Mouse (Mus musculus): ENCODE data around the gene Serpinb6b. TPM values are rescaled to one million over a fixed set of nuclear protein-coding genes. Genes with fewer than 3 reads are reported as not detected.

Gene Serpinb6b
- 2.9 TPM in 2 replicates for polyA plus RNA-seq (2015; fragmentation: Nextera tagmentation; extraction: Ambion mirVana)

- Histone ChIP-seq H3K4me2 (ENCODE audit: low read depth, low read length) (peak within 1 kb of the TSS; percentile 79), H3K9ac (replicated peaks) (peak within 1 kb of the TSS; percentile 49; the same call in 1 of the 2 replicates), H3K4me3 (ENCODE audit: low read depth, low read length) (peak within 1 kb of the TSS; percentile 42), H3K4me1 (ENCODE audit: insufficient read depth) (peaks cover 32% of the 10 kb centered on the region), H3K9me3 (ENCODE audit: low read length) (no peaks in the 10 kb centered on the region), H3K27me3 (ENCODE audit: insufficient read depth, low read length) (no peaks in the 10 kb centered on the region), H3K36me3 (replicated peaks; ENCODE audit: insufficient read depth, low read length) (no peaks in the 10 kb centered on the region), H3K27ac (ENCODE audit: low read depth) (peak within 1 kb of the TSS; percentile 49)
- 16% methylated on average over 16 of the region's 16 CpGs for WGBS (ENCODE audit: insufficient replicate concordance)
- ATAC-seq (no peak), DNase-seq (peak; percentile 51)
- peak; percentile 68 for TF ChIP-seq CTCF (IDR thresholded peaks at IDR 0.05; ENCODE audit: low read depth)
- no peak for TF ChIP-seq EP300 (IDR thresholded peaks at IDR 0.05; ENCODE audit: low read depth)
Measured at GRCm38 (mm10) chr13:32964989-32965811, at the start of gene Serpinb6b. TSS of gene Serpinb6b (plus strand) at chr13:32965209.

DNA sequence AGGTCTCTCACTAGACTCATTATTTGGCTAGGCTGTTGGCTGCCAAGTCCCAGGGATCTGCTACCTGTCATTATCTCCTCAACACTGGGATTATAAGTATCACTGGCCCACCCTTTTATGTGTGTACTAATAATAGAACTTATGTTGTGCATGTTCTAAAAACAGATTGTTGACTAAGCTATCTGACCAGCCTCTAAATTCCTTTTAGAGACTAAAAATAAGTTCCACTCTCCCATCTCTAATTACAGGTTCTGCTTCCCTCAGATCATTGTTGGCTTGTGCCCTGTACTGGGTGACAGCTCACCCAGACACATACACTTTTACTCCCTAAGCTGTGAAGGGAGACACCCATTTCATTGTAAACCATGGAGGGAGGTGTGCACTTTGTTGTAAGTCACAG, 42.4 kb upstream of the Serpinb6b start:
- DNase-seq, result no peak
- no peak overlapping the region for H3K9ac ChIP-seq (replicated peaks)
- H3K4me2 ChIP-seq (ENCODE audit: low read depth, low read length), result no peak overlapping the region
- ATAC-seq, result no peak
- H3K9me3 ChIP-seq (ENCODE audit: low read length), result no peaks in the 10 kb centered on the region
- no peaks in the 10 kb centered on the region for H3K27me3 ChIP-seq (ENCODE audit: insufficient read depth, low read length)
- H3K27ac ChIP-seq (ENCODE audit: low read depth), result no peak overlapping the region
- TF ChIP-seq CTCF (IDR thresholded peaks at IDR 0.05; ENCODE audit: low read depth) (no peak), EP300 (IDR thresholded peaks at IDR 0.05; ENCODE audit: low read depth) (no peak)
- no peaks in the 10 kb centered on the region for H3K4me1 ChIP-seq (ENCODE audit: insufficient read depth)
- H3K4me3 ChIP-seq (ENCODE audit: low read depth, low read length), result no peak overlapping the region
- no peaks in the 10 kb centered on the region for H3K36me3 ChIP-seq (replicated peaks; ENCODE audit: insufficient read depth, low read length)

DNA sequence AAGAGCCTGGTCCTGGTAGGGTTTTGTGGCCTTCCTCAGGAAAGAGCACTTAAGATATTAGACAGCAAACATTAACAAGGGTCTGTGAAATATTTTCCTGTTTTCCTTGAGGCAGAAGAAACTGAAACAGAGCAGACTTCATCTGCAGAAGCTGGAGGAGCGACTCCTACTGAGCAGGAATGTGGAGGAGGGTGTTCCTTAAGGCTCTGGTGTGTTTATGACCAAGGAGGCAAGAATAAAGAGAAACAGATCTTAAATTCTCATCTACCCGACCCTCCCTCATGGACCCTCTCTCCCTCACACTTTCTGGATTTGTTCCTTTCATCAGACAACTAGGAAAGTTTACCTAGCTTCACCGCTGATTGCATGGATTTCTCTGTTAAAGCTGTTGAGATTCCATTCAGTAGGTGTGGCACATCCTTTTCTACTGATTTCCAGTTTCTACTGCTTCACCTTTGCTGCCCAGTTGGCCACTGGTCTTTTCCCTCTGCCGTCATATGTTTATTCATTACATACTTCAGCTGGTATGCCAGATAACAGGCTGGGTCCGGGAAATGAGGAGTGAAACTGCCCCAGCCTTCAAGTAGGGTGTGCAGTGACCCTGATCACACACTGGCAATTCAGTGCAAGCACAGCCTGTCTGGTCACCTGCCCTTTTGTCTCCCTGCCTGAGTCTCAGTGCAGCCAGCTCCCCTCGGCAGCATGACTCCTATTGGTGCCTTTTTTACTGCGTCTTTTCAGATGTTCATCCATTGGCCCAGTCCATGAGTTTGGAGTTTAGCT, 40.2 kb upstream of the Serpinb6b start:
- 52% methylated on average over 7 of the region's 7 CpGs for WGBS (ENCODE audit: insufficient replicate concordance)
- TF ChIP-seq EP300 (IDR thresholded peaks at IDR 0.05; ENCODE audit: low read depth) (no peak), CTCF (IDR thresholded peaks at IDR 0.05; ENCODE audit: low read depth) (no peak)
- Histone ChIP-seq H3K36me3 (replicated peaks; ENCODE audit: insufficient read depth, low read length) (no peaks in the 10 kb centered on the region), H3K9me3 (ENCODE audit: low read length) (no peaks in the 10 kb centered on the region), H3K27ac (ENCODE audit: low read depth) (no peak overlapping the region), H3K4me2 (ENCODE audit: low read depth, low read length) (no peak overlapping the region), H3K4me3 (ENCODE audit: low read depth, low read length) (no peak overlapping the region), H3K27me3 (ENCODE audit: insufficient read depth, low read length) (no peaks in the 10 kb centered on the region), H3K4me1 (ENCODE audit: insufficient read depth) (no peaks in the 10 kb centered on the region), H3K9ac (replicated peaks) (no peak overlapping the region)
- DNase-seq (no peak), ATAC-seq (peak; percentile 64)

- Histone ChIP-seq H3K27me3 (ENCODE audit: insufficient read depth, low read length) (no peaks in the 10 kb centered on the region), H3K4me3 (ENCODE audit: low read depth, low read length) (no peak overlapping the region), H3K9ac (replicated peaks) (no peak overlapping the region), H3K4me1 (ENCODE audit: insufficient read depth) (no peaks in the 10 kb centered on the region), H3K9me3 (ENCODE audit: low read length) (no peaks in the 10 kb centered on the region), H3K4me2 (ENCODE audit: low read depth, low read length) (no peak overlapping the region), H3K36me3 (replicated peaks; ENCODE audit: insufficient read depth, low read length) (no peaks in the 10 kb centered on the region), H3K27ac (ENCODE audit: low read depth) (no peak overlapping the region)
- WGBS (ENCODE audit: insufficient replicate concordance), result 64% methylated on average over 2 of the region's 2 CpGs
- DNase-seq, result no peak
- ATAC-seq, result no peak
- TF ChIP-seq CTCF (IDR thresholded peaks at IDR 0.05; ENCODE audit: low read depth), result no peak
- no peak for TF ChIP-seq EP300 (IDR thresholded peaks at IDR 0.05; ENCODE audit: low read depth)
Measured at GRCm38 (mm10) chr13:32926661-32927060, 38.3 kb upstream of the Serpinb6b start.

- 57% methylated on average over 1 of the region's 1 CpGs for WGBS (ENCODE audit: insufficient replicate concordance)
- ATAC-seq, result no peak
- DNase-seq, result no peak
Measured at GRCm38 (mm10) chr13:32927241-32927640, 37.8 kb upstream of the Serpinb6b start.

DNA sequence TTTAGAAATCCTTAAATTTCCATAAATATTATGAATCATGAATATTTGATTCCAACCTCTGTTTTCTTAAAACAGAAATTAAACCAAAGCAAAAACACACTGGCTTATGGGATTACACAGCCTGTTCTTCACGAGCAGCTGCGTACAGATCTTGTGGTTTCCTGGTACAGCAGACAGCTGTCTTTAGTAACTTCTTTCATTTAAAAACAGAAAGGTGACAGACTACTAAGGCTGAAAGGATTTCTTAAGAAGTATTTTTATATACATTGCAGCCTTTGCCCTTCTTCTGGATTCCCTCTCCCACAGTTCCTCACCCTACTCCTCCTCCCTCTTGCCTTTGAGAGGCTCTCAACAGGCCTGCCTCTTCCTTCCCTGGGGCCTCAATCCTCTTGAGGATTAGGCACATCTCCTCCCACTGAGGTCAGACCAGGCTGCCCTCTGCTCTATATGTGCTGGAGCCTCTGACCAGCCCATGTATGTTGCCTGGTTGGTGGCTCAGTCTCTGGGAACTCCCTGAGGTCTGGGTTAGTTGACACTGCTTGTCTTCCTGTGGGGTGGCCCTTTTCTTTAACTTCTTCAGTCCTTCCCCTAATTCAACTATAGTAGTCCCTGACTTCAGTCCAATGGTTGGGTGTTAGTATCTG, 35.8 kb upstream of the Serpinb6b start:
- DNase-seq, result no peak
- TF ChIP-seq EP300 (IDR thresholded peaks at IDR 0.05; ENCODE audit: low read depth) (no peak), CTCF (IDR thresholded peaks at IDR 0.05; ENCODE audit: low read depth) (no peak)
- 0 out of 2 replicates have a peak overlapping the region, but pooled peaks have one; percentile 23 for H3K27ac ChIP-seq (ENCODE audit: low read depth)

More at GRCm38 (mm10) chr13:32927241-32927640, 37.8 kb upstream of the Serpinb6b start:
- TF ChIP-seq EP300 (IDR thresholded peaks at IDR 0.05; ENCODE audit: low read depth) (no peak), CTCF (IDR thresholded peaks at IDR 0.05; ENCODE audit: low read depth) (no peak)
- no peaks in the 10 kb centered on the region for H3K9me3 ChIP-seq (ENCODE audit: low read length)
- no peak overlapping the region for H3K9ac ChIP-seq (replicated peaks)
- H3K36me3 ChIP-seq (replicated peaks; ENCODE audit: insufficient read depth, low read length), result no peaks in the 10 kb centered on the region
- no peaks in the 10 kb centered on the region for H3K4me1 ChIP-seq (ENCODE audit: insufficient read depth)
- no peak overlapping the region for H3K4me3 ChIP-seq (ENCODE audit: low read depth, low read length)
- no peaks in the 10 kb centered on the region for H3K27me3 ChIP-seq (ENCODE audit: insufficient read depth, low read length)
- H3K4me2 ChIP-seq (ENCODE audit: low read depth, low read length), result no peak overlapping the region
- H3K27ac ChIP-seq (ENCODE audit: low read depth), result no peak overlapping the region

More for the DNA sequence above, 35.8 kb upstream of the Serpinb6b start:
- WGBS (ENCODE audit: insufficient replicate concordance), result 41% methylated on average over 2 of the region's 2 CpGs
- Histone ChIP-seq H3K4me3 (ENCODE audit: low read depth, low read length) (no peak overlapping the region), H3K27me3 (ENCODE audit: insufficient read depth, low read length) (no peaks in the 10 kb centered on the region), H3K4me1 (ENCODE audit: insufficient read depth) (no peaks in the 10 kb centered on the region), H3K4me2 (ENCODE audit: low read depth, low read length) (no peak overlapping the region), H3K9ac (replicated peaks) (no peak overlapping the region), H3K9me3 (ENCODE audit: low read length) (no peaks in the 10 kb centered on the region), H3K36me3 (replicated peaks; ENCODE audit: insufficient read depth, low read length) (no peaks in the 10 kb centered on the region)
- no peak for ATAC-seq
